Mouse (Mus musculus) layer of hippocampus, postnatal 36 days (tissue): Measurements from ENCODE around the gene Kif6. TPM values are rescaled to one million over a fixed set of nuclear protein-coding genes. Genes with fewer than 3 reads are reported as not detected.

ENCODE experiments used
- DNase-seq, 2 experiments: peaks; one replicate each; pipeline ENCODE4 v3.0.0; 2022
- total RNA-seq, 2 experiments: library from RNA; stranded (reverse); gene quantifications; 2 replicates each; pipeline ENCODE4 v1.2.3; 2021

The Kif6 gene
- total RNA-seq = 1 to 10 TPM; 4.7 to 5.0 TPM

- DNase-seq = peak; percentile 86 to 87
These were observed at the start of gene Kif6 for GRCm38 (mm10) chr17:49614577-49615235. TSS of gene Kif6 (plus strand) at chr17:49615136.

DNA sequence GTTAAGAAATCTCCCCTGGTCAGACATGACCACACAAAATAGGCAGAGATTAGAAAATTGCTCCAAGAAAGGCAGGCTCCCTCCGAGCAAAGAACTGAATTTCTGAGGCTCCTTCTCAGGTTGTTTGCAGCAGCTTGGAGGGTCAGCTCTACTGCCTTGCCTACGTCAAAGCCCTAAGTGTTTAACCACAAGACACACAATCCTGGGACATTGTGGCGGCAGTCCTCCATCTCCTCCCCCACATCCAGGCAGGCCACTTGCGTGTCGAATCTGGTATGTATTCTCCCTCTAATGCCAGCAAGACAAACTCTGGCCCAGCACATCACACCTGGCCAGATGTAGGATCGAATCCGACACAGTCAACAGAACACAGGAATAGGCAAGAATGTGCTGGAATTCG, 46.2 kb upstream of the Kif6 start:
- DNase-seq = no peak

- no peak for DNase-seq
These were observed 37.6 kb upstream of the Kif6 start for GRCm38 (mm10) chr17:49577321-49577720.

DNA sequence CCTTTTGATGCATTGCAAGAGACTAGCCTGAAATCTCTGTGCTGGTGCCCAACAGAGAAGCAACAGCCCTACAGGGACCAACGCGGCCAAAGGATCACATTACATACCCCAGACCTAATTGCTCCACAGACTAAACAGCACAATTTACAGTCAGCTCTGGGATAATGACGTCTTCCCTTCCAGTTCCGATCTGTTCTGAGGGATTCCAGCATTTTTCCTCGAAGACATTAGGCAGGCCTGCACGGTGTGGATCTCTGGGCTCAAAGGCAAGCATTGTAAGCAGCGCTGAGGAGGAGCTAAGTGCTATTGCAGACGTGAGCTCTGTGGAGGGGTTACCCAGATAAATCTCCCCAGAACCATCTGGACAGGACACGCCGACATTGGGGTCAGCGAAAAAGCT, 32.5 kb upstream of the Kif6 start:
- DNase-seq = no peak

- DNase-seq = no peak
These were observed 24.9 kb upstream of the Kif6 start for GRCm38 (mm10) chr17:49590051-49590450.

DNA sequence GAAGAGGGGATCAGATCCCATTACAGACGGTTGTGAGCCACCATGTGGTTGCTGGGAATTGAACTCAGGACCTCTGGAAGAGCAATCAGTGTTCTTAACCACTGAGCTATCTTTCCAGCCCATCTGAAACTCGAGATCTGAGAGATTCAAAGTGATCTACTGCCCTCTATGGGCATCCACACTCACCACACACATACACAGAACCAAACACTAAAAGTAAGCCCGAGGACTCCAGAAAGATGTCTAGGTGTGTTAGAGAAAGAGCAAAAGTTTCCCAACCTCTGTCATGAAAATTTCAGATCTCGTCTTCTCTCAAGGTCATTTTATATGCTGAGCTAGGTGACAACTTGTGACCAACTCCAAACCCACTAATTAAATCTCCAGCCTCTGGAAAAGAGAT, 9.5 kb upstream of the Kif6 start:
- no peak for DNase-seq

- DNase-seq = no peak
These were observed 7.4 kb upstream of the Kif6 start for GRCm38 (mm10) chr17:49607351-49608027.

DNA sequence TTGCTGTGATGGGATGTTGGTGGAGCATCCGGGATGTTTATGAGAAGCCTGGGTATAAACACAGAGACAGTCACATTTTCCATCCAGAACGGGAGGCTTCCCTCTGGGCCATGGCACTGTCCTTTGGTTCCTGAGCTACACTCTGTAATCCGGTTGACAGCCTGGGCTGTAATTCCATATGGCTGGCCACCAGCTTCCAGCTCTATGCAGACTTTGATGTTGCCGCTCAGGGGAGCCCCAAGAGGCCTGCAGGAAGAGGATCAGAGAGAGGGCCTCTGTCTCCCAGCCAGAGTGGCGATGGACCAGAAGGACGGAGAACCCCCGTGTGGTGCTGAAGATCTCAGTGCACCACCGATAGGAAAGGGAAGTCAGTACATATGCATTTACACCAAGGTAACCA, 4.6 kb upstream of the Kif6 start:
- DNase-seq = no peak

GRCm38 (mm10) chr17:49615241-49615651, 310 bp downstream of the Kif6 start:
- no peak for DNase-seq

- DNase-seq = no peak
These were observed 9.6 kb downstream of the Kif6 start for GRCm38 (mm10) chr17:49624572-49624971.

DNA sequence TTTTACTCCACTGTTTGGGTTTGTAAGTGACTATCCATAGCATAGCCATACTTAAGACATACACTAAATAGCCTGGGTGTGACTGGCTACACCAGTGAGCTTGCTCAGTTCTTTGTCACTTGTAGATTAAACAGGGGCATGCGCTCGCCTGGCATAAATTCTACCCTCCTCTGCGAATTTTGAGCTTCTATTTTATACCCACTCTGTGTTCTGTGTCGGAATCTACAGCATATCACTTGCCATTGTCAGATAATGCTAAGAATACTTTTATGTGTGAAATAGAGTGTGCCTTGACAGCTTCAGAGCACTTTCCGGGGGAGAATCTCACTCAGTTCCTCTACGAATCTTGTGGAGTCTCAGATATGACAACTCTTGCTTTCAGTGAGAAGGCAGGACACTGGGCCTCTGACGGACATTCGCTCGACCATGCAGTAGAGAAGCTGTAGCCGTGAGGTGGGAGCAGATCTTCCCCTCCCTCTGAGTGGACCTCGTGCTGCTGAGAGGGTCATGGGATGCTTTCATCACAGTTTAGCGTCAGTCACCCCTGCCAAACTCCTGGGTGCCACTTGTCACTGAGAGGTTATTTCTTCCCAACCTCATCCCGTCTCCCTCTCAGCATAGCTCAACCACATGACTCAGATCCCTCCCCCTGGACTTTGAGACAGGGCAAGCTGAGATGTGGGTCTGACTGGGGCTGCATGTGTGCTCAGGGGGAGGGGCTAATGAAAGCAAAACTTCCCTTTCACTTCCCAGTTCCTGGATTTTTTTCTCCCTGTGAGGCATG, 12.3 kb downstream of the Kif6 start:
- no peak for DNase-seq

GRCm38 (mm10) chr17:49628875-49629274, 13.9 kb downstream of the Kif6 start:
- DNase-seq = no peak

- DNase-seq = no peak
These were observed 18.1 kb downstream of the Kif6 start for GRCm38 (mm10) chr17:49633041-49633440.

DNA sequence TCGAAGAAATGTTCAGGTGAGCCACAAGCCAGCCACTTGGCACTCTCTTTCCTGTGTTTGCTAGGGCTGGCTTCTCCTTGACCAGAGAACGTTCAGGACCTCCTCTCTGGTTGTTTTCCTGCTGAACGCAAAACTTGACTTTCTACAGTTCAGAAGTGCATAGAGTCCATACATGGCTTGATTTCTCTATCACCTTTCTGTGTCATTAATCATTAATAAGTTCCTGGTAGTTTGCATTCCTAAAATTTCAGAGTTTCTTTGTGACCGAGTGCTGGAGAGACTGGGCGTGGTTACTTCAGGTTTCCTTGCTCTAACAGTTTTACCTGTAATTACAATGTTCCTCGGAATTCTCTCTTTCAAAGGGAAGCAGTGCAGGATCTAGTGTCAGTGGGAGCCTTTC, 27.0 kb downstream of the Kif6 start:
- DNase-seq = no peak

- no peak for DNase-seq
These were observed 27.4 kb downstream of the Kif6 start for GRCm38 (mm10) chr17:49642336-49642735.

DNA sequence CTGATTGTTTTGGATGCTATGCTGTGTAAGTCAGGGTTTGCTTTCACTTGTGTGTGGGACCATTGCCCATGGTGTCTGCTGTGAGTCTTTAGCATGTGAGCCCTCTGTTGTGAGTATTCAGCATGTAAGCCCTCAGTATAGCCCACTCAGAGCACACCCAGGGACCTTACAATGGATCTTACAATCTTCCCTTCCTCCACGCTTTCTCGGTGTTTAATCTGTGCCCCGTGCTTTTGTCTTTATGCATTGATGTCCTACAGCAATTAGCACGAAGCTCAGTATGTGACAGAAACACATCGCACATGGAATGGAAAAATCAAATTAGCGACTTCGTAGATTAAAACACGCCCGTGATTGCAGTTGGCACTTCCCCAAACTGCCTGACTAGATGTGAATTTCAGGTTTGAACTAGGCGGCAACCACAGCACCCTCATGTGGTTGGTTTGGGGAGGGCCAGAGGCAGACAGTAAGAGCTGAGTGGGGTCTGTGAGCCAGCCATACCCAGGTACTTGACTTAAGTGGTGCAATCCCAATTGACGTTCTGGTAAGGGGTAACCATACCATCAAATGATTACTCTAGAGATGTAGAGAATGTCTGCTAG, 28.1 kb downstream of the Kif6 start:
- peak; percentile 11 to 37 for DNase-seq

- DNase-seq = no peak
These were observed 31.3 kb downstream of the Kif6 start for GRCm38 (mm10) chr17:49646267-49646666.

DNA sequence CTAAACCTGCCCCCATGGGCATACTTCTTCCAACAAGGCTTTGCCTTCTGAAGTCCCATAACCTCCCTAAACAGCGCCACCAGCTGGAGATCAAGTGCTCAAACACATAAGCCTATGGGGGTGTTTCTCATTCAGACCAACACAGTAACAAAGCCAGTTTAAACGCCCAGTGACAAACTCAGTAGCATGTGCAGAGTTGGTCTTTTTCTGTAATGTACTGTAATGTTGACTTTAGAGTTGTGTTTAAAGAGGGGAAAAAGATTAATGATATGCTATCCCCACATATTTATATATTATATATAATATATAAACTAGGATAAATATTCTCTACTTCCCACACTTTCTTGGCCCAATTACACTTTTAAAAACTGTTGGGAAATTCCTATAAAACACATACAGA, 34.0 kb downstream of the Kif6 start:
- no peak for DNase-seq

DNA sequence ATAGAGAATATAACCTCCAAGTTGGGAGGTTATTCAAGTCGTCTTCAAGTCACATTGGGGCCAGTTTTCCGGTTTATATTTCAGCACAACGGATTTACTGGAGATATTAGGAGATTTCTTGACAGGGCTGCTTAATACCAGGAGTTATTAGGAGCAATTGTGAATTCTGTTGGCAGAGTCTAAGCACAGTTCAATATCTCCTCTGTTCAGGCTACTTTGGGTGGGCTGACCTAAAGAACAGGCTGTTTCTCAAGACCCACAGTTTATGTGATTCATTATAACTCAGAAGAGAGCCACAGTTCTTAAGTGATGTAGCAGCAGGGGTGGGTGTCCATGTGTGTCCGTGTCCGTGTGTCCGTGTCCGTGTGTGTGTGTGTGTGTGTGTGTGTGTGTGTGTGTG, 34.5 kb downstream of the Kif6 start:
- DNase-seq = no peak

DNA sequence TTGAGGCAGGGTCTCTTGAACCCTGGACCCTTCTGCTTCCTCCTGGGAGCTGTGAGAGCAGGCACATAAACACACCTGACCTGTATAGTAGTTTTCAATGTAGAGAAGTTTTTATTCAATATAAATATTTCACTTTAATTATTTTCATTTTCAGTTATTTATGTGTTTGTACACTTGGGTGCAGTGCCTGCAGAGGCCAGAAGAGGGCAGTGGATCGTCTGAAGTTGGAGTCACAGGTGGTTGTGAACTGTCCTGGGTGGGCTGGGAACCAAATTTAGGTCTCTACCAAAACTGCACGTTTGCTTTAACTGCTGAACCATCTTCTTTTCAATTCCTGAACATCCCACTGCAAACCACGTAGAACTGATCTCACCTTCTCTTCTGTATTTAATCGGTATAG, 35.4 kb downstream of the Kif6 start:
- no peak for DNase-seq

DNA sequence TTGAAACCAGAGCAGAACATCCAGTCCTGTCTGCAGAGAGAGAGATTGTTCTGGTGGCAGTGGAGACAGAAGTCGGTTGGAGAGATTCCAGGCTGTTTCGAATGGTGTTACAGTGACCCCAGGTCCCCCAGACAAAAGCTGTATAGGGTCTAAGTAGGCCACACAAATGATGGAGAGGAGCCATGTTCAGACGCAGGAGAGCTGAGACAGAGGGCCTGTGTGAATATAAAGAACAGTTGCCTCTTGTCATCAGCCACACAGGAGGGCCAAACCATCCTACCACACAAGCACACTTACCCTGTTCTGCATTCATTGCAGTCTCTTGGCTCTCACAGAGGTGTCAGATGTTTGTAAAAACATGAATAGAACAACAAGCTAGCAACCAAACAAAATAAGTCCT, 37.4 kb downstream of the Kif6 start:
- DNase-seq = peak; percentile 7 to 11

GRCm38 (mm10) chr17:49652800-49653199, 37.9 kb downstream of the Kif6 start:
- no peak for DNase-seq

DNA sequence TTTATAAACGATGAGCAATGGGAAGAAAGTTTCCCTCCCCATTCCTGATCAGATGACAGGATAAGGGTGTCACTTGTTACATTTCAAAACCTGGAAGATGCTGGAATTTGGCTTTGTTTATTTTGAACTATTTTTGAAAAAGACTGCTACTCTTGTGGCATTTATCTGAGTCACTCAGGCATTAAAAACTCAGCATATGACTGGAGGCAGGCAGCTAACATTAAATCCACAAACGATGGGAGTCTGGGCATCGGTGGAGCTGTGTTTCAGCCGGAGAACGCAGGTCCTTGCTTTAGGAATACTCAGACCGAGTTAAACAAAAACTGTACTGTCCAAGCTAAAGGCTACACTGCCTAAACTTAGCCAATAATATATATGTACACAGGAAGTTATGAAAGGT, 46.7 kb downstream of the Kif6 start:
- DNase-seq = no peak
